Mouse (Mus musculus) olfactory bulb, adult 2 months (tissue): ENCODE measurements around the gene Sept8.

Experiments used
- CTCF ChIP-seq: fragments of 200-500 bp; IDR thresholded peaks from 2 replicates; pipeline ENCODE4 v1.5.1; 2012; ENCODE audit warnings: low read depth, mild to moderate bottlenecking, low read length, moderate library complexity; ENCODE audit not compliant: insufficient read depth
- POLR2A ChIP-seq: fragments of 200-500 bp; IDR thresholded peaks from 2 replicates; pipeline ENCODE4 v1.6.1; 2012; ENCODE audit warnings: mild to moderate bottlenecking, low read depth, low read length, moderate library complexity; ENCODE audit not compliant: insufficient read depth

- no peak for TF ChIP-seq CTCF
- no peak for TF ChIP-seq POLR2A
These were observed 3.9 kb downstream of the Sept8 start for GRCm38 (mm10) chr11:53522930-53523329.
